Mouse (Mus musculus) testis, adult 2 months (tissue): Measurements from ENCODE around the gene Wdr3.

Experiments
- CTCF ChIP-seq: fragments of 200-500 bp; IDR thresholded peaks from 2 replicates; pipeline ENCODE4 v1.5.1; 2012; ENCODE audit warnings: low read depth, mild to moderate bottlenecking, inconsistent platforms, low read length, moderate library complexity; ENCODE audit not compliant: control insufficient read depth, insufficient read depth, insufficient replicate concordance
- POLR2A ChIP-seq: fragments of 200-500 bp; IDR thresholded peaks from 2 replicates; pipeline ENCODE4 v1.6.1; 2012; ENCODE audit warnings: low read depth, mild to moderate bottlenecking, inconsistent platforms, low read length, moderate library complexity; ENCODE audit not compliant: control insufficient read depth

DNA sequence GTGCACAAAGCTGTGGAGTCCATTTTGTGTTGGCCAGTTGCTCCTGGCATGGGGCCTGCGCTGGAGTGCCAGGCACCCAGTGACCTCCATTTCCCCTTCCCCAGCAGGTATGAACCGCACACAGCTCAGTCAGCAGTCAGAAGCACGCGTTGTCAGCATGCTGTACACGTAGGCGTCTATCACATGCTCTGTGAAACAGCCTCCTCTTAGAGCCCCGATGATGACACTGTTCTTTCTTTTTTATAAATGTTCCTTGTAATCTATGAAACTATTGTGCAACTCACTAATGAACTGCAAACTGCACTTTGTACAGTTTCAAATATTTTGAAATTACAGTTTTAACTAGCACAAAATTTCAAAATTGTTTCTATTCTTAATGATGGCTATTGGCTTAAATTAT, 39.3 kb upstream of the Wdr3 start:
- TF ChIP-seq POLR2A: no peak
- TF ChIP-seq CTCF: no peak
